Mouse (Mus musculus): ENCODE results near the gene Bak1.

DNA sequence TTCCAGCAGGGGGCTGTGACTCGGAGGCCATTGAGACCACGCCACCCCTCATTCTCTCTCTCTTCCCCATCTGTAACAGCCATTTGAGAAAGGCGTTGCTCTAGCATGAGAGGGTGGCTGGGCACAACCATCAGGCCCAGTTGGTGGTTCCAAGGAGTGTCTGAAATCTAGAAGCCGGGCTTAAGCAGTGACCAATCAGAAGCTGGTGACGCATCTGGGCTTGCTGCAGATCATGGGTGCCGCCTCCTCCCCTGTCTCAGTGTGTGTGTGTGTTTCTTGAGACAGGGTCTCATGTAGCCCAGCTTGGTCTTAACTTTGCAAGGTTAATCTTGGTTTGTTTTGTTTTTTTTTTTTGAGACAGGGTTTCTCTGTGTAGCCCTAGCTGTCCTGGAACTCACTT lies 16.4 kb upstream of the Bak1 start:
- TF ChIP-seq GATA1 (IDR thresholded peaks at IDR 0.05; ENCODE audit: low read length), result no peak
- no peak for TF ChIP-seq TAL1 (IDR thresholded peaks at IDR 0.05; ENCODE audit: low read length)
